Mouse (Mus musculus) bone marrow macrophage, adult 2 months (primary cell): ENCODE data around the gene Jtb. TPM values are rescaled to one million over a fixed set of nuclear protein-coding genes. Genes with fewer than 3 reads are reported as not detected.

Experiments
- H3K27ac ChIP-seq: 2 replicates; pipeline ENCODE4 v1.5.1; 2012; ENCODE audit warnings: low read depth, low read length; ENCODE audit not compliant: insufficient read depth
- H3K4me1 ChIP-seq: 2 replicates; pipeline ENCODE4 v1.6.1; 2012; ENCODE audit warnings: low read length; ENCODE audit not compliant: control insufficient read depth, insufficient read depth
- H3K4me3 ChIP-seq: 2 replicates; pipeline ENCODE4 v1.5.1; 2012; ENCODE audit warnings: mild to moderate bottlenecking, low read length, moderate library complexity; ENCODE audit not compliant: insufficient read depth
- CTCF ChIP-seq: IDR thresholded peaks from 2 replicates; pipeline ENCODE4 v1.5.1; 2012; ENCODE audit warnings: low read depth, mild to moderate bottlenecking, low read length, moderate library complexity
- POLR2A ChIP-seq: IDR thresholded peaks from 2 replicates; pipeline ENCODE4 v1.6.1; 2012; ENCODE audit warnings: mild to moderate bottlenecking, low read depth, low read length, borderline replicate concordance
- polyA plus RNA-seq: library from polyadenylated mRNA; stranded (reverse); fragments of >200 nt; gene quantifications from 2 replicates; pipeline ENCODE4 v1.2.4, GENCODE M21; 2012; ENCODE audit not compliant: missing spikeins, insufficient read depth, insufficient read length

The Jtb gene
- polyA plus RNA-seq, 1 experiment: 64.5 TPM

- H3K4me3 ChIP-seq: no peak overlapping the region
- no peak overlapping the region for H3K27ac ChIP-seq
- TF ChIP-seq POLR2A (no peak), CTCF (no peak)
Observed at GRCm38 (mm10) chr3:90222941-90223340, 8.5 kb upstream of the Jtb start.

GRCm38 (mm10) chr3:90224331-90224730 is 7.1 kb upstream of the Jtb start:
- no peak for TF ChIP-seq POLR2A
- no peak for TF ChIP-seq CTCF
- Histone ChIP-seq H3K4me3 (no peak overlapping the region), H3K27ac (no peak overlapping the region), H3K4me1 (peaks cover 6% of the 10 kb centered on the region)

More at GRCm38 (mm10) chr3:90222941-90223340, 8.5 kb upstream of the Jtb start:
- peaks cover 6% of the 10 kb centered on the region for H3K4me1 ChIP-seq

- Histone ChIP-seq H3K4me1 (peaks cover 2% of the 10 kb centered on the region; the same call in 1 of the 2 replicates), H3K4me3 (peak overlapping the region; percentile 95), H3K27ac (no peak overlapping the region)
- no peak for TF ChIP-seq POLR2A
- no peak for TF ChIP-seq CTCF
Observed at GRCm38 (mm10) chr3:90231075-90231474, 322 bp upstream of the Jtb start.

- TF ChIP-seq CTCF (no peak), POLR2A (no peak)
- Histone ChIP-seq H3K4me1 (peaks cover 12% of the 10 kb centered on the region), H3K27ac (no peak overlapping the region)
Observed at GRCm38 (mm10) chr3:90241251-90241650, 9.9 kb downstream of the Jtb start.

GRCm38 (mm10) chr3:90241669-90242358 is 10.4 kb downstream of the Jtb start:
- Histone ChIP-seq H3K4me3 (no peak overlapping the region), H3K4me1 (peaks cover 12% of the 10 kb centered on the region), H3K27ac (no peak overlapping the region)
- TF ChIP-seq CTCF: no peak
- no peak for TF ChIP-seq POLR2A

More at GRCm38 (mm10) chr3:90241251-90241650, 9.9 kb downstream of the Jtb start:
- H3K4me3 ChIP-seq: no peak overlapping the region

GRCm38 (mm10) chr3:90242984-90243775 is 11.8 kb downstream of the Jtb start, which contains the start of gene Creb3l4:
Creb3l4 (minus strand) TSS chr3:90243512.
- TF ChIP-seq CTCF: no peak
- TF ChIP-seq POLR2A: no peak
- Histone ChIP-seq H3K27ac (no peak within 1 kb of the TSS), H3K4me3 (no peak within 1 kb of the TSS), H3K4me1 (peaks cover 14% of the 10 kb centered on the region)

- TF ChIP-seq POLR2A (no peak), CTCF (no peak)
- no peak overlapping the region for H3K4me3 ChIP-seq
- H3K27ac ChIP-seq: no peak overlapping the region
- H3K4me1 ChIP-seq: peaks cover 18% of the 10 kb centered on the region
Observed at GRCm38 (mm10) chr3:90245406-90245805, 14.0 kb downstream of the Jtb start.

GRCm38 (mm10) chr3:90247630-90247959 is 16.2 kb downstream of the Jtb start:
- TF ChIP-seq POLR2A (no peak), CTCF (no peak)
- H3K4me1 ChIP-seq: peaks cover 14% of the 10 kb centered on the region
- H3K27ac ChIP-seq: peak overlapping the region; percentile 51
- H3K4me3 ChIP-seq: peak overlapping the region; percentile 57

- peaks cover 14% of the 10 kb centered on the region for H3K4me1 ChIP-seq
- H3K4me3 ChIP-seq: peak within 1 kb of the TSS; percentile 88
- TF ChIP-seq POLR2A (no peak), CTCF (no peak)
- H3K27ac ChIP-seq: peak within 1 kb of the TSS; percentile 91
Observed at GRCm38 (mm10) chr3:90247960-90248745, 16.8 kb downstream of the Jtb start, which contains the start of gene Slc39a1. Slc39a1 (plus strand) TSS chr3:90248172.

- H3K4me3 ChIP-seq: peak overlapping the region; percentile 88
- TF ChIP-seq CTCF: no peak
- no peak for TF ChIP-seq POLR2A
Observed at GRCm38 (mm10) chr3:90248746-90249100, 17.3 kb downstream of the Jtb start.

More at GRCm38 (mm10) chr3:90248746-90249100, 17.3 kb downstream of the Jtb start:
- H3K4me1 ChIP-seq: peaks cover 14% of the 10 kb centered on the region
- peak overlapping the region; percentile 91 for H3K27ac ChIP-seq
